Mouse (Mus musculus) cerebellum, postnatal 4 days (tissue): Measurements from ENCODE around the gene Olfr1349.
"Not testable (repeated sequence)": the region's sequence is repeated elsewhere in the genome, so short reads cannot be mapped to it uniquely, and the experiment has no call there.

Experiments
- DNase-seq, 2 experiments: peaks; one replicate each; pipeline ENCODE4 v3.0.0; 2022; ENCODE audit warnings: low spot score in 2 of 2, mixed read lengths in 1 of 2

The Olfr1349 gene

DNA sequence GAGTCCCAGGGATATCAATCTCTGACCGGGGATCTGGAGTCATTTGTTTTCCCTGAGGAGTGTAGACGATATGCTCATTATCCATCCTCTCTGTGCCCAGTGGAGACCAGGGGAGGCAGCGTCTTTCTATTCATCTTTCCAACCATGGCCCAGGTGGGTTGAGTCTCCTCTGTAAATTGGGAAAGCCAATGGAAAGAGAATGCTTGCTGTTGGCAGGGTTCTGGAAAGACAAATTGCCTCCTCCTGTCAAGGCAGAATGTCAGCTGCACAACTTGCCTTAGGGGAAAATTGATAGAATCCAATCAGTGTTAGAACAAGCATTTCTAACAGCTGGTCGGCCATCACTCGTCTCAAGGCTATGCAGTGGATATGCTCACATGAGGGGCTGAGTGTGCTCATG, at the start of gene Olfr1349:
Olfr1349 (minus strand) TSS at position 101 of the 400 bp plus-strand sequence.
- DNase-seq: no peak

DNA sequence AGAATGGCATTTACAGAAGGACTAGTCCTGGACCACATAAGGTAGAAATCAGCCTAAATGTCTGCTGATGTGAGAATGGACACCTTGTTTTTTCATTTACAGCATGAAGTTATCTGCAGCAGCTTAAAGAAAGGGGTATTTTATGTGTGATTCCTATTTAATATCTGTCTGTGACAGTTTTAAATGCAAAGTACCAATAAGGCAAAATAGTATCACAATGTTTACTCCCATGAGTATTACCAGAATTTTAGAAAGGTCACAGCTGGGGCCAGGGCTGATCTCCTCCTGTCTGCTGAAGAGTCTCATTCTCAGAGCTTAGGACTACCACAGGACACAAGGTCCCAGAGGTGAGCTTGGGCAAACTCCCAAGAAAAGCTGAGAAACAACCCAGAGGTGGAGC, 41.8 kb upstream of the Olfr1349 start, which contains the start of gene Olfr1350:
Olfr1350 (plus strand) TSS at position 301 of the 400 bp plus-strand sequence.
- no peak for DNase-seq

DNA sequence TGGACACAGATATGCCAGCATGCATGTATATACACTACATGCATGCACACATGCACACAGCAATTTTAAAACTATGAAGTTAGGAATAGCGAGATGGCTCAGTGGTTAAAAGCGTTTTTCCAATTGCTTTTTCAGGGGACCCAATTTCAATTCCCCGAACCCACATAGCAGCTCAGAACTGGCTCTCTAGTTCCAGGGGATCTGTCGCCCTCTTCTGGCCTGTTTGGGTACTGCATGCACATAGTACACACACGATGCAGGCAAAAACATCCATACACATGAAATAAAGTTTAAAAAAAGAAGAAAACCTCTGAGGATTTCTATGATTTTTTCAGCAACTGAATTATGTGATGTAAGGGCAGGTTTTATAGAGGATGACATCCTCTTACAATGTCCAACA, 3.4 kb upstream of the Olfr1349 start:
- peak in 1 of 2 experiments; percentile 16 for DNase-seq

DNA sequence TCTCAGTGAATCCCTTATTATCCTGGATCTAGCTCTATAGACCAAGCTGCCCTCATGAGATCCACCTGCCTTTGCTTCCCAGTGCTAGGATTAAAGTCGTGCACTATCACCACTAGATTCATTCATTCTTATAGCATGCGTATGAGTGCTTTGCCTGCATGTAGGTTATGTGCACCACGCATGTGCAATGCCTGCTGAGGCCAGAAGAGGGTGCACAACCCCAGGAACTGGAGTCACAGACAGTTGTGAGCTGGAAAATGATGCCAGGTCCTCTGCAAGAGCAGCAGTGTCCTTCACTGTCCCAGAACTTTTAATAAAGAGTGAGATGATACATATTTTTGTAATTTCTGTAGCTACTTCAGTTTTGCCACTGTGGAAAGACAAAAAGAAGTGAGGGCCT, 2.3 kb upstream of the Olfr1349 start:
- DNase-seq: peak in 1 of 2 experiments; percentile 3

DNA sequence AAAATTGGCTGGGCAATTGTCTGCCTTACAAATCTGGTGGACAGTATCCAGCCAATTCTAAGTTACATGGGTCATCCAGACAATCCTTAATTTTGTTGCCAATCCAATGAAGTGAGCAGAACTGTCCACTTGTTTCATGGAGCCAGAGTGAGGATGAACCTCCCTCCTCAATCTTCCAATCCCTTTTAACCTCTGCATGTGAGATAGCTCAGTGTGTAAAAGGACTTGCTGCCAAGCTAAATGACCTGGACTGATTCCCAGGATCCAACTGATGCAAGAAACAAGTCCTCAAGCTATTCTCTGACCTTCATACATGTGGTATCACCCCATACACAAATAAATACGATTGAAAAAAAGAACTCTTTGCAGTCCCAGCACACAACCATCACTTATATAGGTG, 1.1 kb downstream of the Olfr1349 start:
- DNase-seq: no peak

DNA sequence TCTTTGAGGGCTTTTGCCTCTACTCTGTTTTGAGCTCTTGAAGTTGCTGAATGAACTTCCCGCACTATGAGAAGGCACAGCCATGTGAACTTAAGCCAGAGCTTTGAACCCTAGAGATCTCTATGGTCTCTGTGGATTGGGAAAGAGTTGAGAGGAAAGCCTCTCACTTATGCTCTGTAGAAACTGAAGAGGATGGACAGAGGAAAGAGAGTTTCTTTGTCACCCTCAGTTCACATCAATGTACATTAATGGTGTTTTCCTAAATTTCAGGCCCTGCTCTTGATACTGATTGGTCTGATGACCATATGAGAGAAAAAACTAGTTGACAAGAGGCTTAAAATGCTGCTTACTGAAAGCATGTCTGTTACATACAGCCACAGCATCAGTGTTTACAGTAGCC, 14.1 kb downstream of the Olfr1349 start, which contains the start of gene Olfr1348:
Olfr1348 (minus strand) TSS at position 101 of the 400 bp plus-strand sequence.
- no peak for DNase-seq

DNA sequence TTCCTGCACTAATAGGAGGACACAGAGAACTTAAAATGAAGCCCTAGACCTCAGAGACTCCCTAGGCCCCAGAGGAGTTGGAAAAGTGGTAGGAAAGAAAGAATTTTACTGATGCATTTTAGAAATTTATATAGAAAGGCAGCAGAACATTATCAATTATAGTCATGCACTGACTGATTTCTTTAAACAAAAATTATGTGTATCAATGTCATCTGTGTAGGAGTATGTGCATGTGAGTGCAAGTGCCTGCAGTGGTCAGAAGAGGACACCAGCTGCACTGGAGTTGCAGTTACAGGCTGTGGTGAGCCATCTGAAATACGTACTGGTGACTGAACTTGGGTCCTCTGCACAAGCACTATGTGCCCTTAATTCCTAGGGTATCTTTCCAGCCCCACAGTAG, 23.1 kb downstream of the Olfr1349 start, which contains the start of gene Olfr1347:
Olfr1347 (minus strand) TSS at position 101 of the 400 bp plus-strand sequence.
- DNase-seq: no peak

DNA sequence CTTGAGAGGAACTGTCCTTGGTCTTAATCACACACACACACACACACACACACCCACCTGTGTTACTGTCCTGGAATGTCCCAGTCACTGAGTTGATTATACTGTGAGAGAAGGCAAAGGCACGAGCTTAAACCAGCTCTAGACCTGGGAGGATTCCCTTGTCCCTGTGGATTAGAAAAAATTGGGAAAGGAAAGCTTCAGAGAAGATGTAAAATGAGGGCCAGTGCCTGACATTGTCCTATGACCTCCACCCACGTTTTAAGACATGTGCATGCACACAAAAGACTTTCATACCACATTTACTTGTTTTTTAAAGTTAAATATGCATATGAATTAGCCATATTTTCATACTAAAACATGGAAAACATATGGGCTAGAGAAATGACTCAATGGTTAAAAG, 35.9 kb downstream of the Olfr1349 start, which contains the start of gene Olfr5:
Olfr5 (minus strand) TSS at position 101 of the 400 bp plus-strand sequence.
- no peak for DNase-seq

DNA sequence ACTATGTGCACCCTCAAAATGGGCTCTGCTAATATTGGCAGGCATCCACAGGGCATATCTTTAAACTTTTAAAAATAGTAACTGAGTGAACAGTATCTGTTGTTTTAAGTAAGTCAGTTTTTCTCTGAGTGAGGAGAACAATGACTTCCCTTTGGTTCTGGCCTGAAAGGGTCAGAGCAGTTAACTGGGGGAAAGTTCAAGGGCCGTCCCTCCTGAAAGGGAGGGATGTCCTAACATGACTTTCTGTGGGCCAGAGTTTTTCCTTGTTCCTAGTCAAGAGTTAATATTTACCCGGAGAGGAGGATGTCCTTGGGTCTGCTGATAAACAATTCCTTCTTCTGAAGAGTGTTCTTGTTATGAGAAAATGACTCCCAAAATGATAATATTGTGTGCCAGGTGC, 45.1 kb downstream of the Olfr1349 start:
- DNase-seq: not testable (repeated sequence)

DNA sequence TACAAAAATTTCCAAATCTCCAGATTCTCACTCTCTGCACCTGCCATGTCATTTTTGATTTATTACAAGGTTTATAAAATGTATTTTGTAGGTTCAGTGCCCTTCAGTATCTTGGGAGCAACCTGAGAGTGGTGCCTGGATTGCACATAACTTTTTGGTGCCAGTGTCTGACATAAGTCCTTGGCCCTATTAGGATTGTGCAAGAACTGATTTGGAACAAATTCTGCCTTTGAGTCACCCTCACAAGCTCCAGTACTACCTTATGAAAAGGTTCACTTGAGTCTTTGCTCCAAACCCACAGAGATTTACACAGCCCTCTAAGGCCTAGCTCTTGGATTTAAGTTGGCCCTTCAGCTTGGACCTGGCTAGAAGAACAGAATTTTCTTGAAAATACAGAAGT, 55.8 kb downstream of the Olfr1349 start, which contains the start of gene Olfr1346:
Olfr1346 (plus strand) TSS at position 151 of the 400 bp plus-strand sequence.
- DNase-seq: no peak
